Mouse (Mus musculus): Measurements from ENCODE around the gene Fezf1.

Fezf1 gene

GRCm38 (mm10) chr6:23246790-23247511 lies 1.2 kb downstream of the Fezf1 start:
- no peak for DNase-seq

DNA sequence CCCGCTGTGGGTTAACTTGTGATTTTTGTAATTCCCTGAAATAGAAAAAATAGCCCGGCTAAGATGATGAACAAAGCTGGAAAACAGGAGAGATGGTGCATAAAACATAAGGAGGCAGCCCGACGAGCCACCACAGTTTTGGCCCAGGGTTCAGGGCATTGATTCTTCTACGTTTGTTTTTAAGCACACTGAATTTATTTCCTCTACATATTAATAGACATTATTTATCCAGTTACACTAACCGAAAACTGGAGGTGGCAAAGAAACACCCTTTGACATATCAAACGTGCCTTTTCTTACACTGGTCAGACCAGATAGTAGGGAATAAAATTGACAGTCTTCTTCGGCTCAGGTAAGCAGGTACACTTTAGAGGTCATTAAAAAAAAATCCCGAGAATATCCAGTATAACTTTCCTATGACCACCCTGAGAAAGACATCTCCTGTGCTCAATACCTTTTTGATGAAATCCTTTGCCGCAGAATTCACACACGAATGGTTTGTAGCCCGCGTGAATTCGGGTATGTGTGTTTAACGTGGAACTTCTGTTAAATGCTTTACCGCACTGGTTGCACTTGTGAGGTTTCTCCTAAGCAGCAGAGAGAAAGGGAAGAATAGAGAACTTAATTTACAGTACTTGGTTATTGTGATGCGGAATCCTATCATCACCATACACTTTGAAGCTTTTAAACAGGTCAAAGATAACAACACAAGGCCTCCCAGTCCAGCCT lies 1.9 kb downstream of the Fezf1 start:
- DNase-seq = no peak

DNA sequence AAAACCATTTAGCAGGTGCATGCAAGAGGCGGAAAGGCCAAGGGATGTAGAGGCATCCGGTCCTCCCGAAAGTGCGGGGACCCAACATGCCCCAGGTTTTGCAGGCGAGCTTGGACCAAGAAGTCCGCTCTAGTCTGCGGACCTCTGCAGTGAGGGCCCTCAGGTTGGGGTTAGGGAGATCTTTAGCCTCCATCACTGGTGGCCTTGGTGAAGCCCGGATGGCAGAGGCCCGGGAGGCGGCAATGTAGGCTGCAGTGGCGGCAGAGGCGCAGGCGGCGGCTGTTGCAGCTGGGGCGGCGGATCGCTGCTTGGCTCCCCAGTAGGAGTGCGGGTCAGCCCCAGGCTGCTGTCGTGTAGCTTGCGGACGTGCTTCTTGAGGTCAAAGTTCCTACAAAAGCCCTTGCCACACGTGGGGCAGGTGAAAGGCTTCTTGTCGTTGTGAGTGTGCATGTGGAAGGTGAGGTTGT lies 2.6 kb downstream of the Fezf1 start:
- no peak for DNase-seq

DNA sequence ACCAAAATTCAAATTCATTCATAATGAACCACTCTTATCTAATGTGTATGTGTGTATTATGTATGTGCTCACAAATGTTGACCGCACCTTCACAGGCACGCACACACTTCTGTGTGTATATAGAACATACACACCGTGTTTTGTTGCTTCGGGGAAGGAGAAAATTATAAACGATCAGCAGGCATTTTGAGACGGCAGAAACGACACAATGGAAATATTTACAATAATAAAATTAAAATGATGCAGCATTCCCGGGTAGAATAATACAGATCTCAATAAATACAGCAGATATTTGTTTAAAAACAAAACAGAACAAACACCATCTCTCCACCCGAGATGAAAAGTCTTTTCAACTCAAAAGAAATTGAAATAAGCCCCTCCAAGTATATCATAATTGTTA lies 3.0 kb downstream of the Fezf1 start:
- no peak for DNase-seq

- peak; percentile 16 for DNase-seq
These were observed 4.1 kb downstream of the Fezf1 start for GRCm38 (mm10) chr6:23243821-23244760.

DNA sequence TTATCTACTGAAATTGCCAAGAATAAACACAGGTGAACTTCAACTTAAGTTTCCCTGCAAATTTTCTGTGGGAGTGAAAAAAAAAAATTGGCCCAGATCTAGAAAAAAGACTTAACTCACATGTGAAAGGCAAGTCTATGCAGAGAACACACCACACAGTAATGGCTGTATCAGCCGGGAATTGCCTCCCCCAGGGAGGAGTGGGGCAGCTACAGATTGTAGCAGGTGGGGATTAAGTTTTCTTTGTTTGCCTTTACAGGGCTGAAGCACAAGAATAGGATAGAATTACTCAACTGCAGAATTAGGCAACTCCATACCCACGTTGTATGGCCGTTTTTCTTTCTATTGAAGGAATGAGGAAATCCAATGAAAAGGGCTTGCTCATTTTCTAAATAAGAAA lies 36.7 kb downstream of the Fezf1 start:
- no peak for DNase-seq

GRCm38 (mm10) chr6:23207791-23208190 lies 40.4 kb downstream of the Fezf1 start:
- no peak for DNase-seq

GRCm38 (mm10) chr6:23202630-23203029 lies 45.5 kb downstream of the Fezf1 start:
- no peak for DNase-seq
